ENCODE assay signal across 30 mouse cellular contexts in the genomic region with DNA sequence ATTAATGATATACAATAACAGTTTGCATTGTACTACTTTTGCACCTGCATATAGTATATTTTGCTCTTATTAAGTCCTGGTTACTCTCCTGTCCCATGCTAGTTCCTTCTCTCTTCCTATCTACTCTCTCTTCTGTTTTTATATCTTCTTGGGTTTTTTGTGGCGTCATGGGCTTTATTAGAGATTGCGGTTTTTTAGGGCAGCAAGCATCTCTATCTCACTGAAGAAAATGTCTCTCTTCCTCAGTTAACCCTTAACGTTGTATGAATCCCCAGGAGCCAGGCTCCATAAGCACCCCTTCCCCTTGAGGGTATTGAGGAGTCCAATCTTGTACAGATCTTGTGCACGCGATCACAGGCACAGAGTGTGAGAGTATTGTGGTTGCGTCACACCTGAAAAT.
"Had no signal": no experiment of that assay in that cellular context is flagged by ENCODE, and none has a peak within 500 bp of the region (broad histone marks: within the 10 kb centered on the region; RNA-seq: fewer than 3 reads in every experiment).

No protein-coding gene starts in this region.

- H3K36me3 ChIP-seq: heart, embryonic 12.5 days; heart, embryonic 13.5 days; heart, embryonic 15.5 days; hindbrain, embryonic 10.5 days; hindbrain, embryonic 12.5 days; hindbrain, embryonic 13.5 days; hindbrain, embryonic 15.5 days; intestine, embryonic 15.5 days; kidney, embryonic 15.5 days had no signal

- H3K4me3 ChIP-seq: heart, embryonic 12.5 days; heart, embryonic 13.5 days; heart, embryonic 15.5 days; hindbrain, embryonic 10.5 days; hindbrain, embryonic 12.5 days; hindbrain, embryonic 13.5 days; hindbrain, embryonic 15.5 days; intestine, embryonic 15.5 days; kidney, embryonic 15.5 days; layer of hippocampus, adult 2 months; left cerebral cortex, adult 2 months had no signal

- DNase-seq: heart, postnatal 10 days; heart, postnatal 14 days; heart, postnatal 36 days; heart, postnatal 4 days; kidney, adult 11 months; kidney, adult 18-20 months; kidney, adult 2 months; kidney, adult 8-10 months; kidney, adult 9 months; kidney, postnatal 10 days; kidney, postnatal 14 days; kidney, postnatal 25 days; kidney, postnatal 36 days; kidney, postnatal 4 days; layer of hippocampus, adult 9-11 months; layer of hippocampus, postnatal 36 days had no signal

- H3K9me3 ChIP-seq: heart, embryonic 12.5 days; heart, embryonic 13.5 days; heart, embryonic 15.5 days; hindbrain, embryonic 10.5 days; hindbrain, embryonic 12.5 days; hindbrain, embryonic 13.5 days; hindbrain, embryonic 15.5 days; intestine, embryonic 15.5 days; kidney, embryonic 15.5 days had no signal

- H3K4me1 ChIP-seq: heart, embryonic 12.5 days; heart, embryonic 13.5 days; heart, embryonic 15.5 days; hindbrain, embryonic 10.5 days; hindbrain, embryonic 12.5 days; hindbrain, embryonic 13.5 days; hindbrain, embryonic 15.5 days; intestine, embryonic 15.5 days; kidney, embryonic 15.5 days had no signal

- H3K27me3 ChIP-seq: heart, embryonic 12.5 days; heart, embryonic 13.5 days; heart, embryonic 15.5 days; hindbrain, embryonic 12.5 days; hindbrain, embryonic 13.5 days; hindbrain, embryonic 15.5 days; intestine, embryonic 15.5 days; kidney, embryonic 15.5 days had no signal

- H3K27ac ChIP-seq: heart, embryonic 13.5 days; heart, embryonic 15.5 days; hindbrain, embryonic 10.5 days; hindbrain, embryonic 12.5 days; hindbrain, embryonic 13.5 days; hindbrain, embryonic 14.5 days; hindbrain, embryonic 15.5 days; hindbrain, postnatal 0 days; intestine, embryonic 15.5 days; kidney, embryonic 15.5 days; kidney, postnatal 0 days; layer of hippocampus, adult 2 months; left cerebral cortex, adult 2 months had no signal

- H3K9ac ChIP-seq: heart, embryonic 12.5 days; heart, embryonic 13.5 days; heart, embryonic 15.5 days; hindbrain, embryonic 12.5 days; hindbrain, embryonic 13.5 days; hindbrain, embryonic 14.5 days; hindbrain, embryonic 15.5 days; intestine, embryonic 15.5 days; kidney, embryonic 15.5 days had no signal
